Mouse (Mus musculus) erythroblast, embryonic 14.5 days (primary cell): ENCODE data around the gene Bub1.

Experiments
- GATA1 ChIP-seq: IDR thresholded peaks from 2 replicates; pipeline ENCODE4 v1.6.1; 2012; ENCODE audit warnings: low read length, inconsistent platforms, mixed read lengths
- TAL1 ChIP-seq: IDR thresholded peaks from 3 replicates; pipeline ENCODE4 v1.6.1; 2012; ENCODE audit warnings: low read length, inconsistent platforms, mixed read lengths

DNA sequence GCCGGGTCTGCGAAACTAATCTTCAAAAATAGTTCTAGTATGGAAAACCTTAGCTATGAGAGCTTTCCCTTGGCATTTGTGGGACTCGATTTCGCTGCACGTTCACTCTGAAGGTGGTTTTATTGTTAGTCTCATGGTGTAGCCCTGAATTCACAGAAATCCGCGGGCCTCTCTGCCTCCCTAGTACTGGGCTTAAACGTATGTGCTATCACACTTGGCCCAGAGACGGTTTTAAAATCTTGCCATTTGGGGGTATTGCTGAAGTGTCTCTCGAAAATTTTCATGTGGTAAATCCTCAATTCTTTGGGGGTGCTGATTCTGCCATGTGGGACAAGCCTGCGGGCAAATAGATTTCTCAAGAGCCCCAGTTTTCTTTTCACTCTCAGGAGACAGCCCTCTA, 42.5 kb downstream of the Bub1 start:
- no peak for TF ChIP-seq TAL1
- TF ChIP-seq GATA1 = no peak
